Mouse (Mus musculus) G1E (cell line): ENCODE results near the gene Trim2.

ENCODE experiments used
- CTCF ChIP-seq: IDR thresholded peaks from 2 replicates; pipeline ENCODE4 v1.5.1; 2012; ENCODE audit warnings: low read depth, low read length, inconsistent platforms, mixed read lengths
- TAL1 ChIP-seq: conservative IDR thresholded peaks from 2 replicates; pipeline ENCODE4 v1.6.1; 2012; ENCODE audit warnings: low read depth, low read length, inconsistent platforms, mixed read lengths

DNA sequence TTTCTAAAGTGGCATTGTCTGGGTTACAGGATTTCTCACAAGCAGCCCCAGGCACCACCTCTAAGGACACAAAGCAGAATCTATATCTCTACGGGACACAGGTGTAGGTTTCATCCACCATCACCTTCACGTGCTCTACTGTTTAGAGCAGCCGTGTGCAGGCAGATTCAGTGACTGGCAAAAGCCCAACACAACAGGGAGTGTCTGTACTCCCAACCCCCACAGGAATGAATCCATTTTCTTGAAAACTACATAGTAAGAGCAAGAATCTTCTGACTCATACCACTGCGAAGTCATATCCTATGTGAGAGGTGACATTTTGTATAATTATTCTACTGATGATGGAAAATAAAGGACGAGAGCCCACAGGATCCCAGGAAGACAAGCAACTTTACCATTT is 5.6 kb upstream of the Trim2 start:
- no peak for TF ChIP-seq CTCF
- no peak for TF ChIP-seq TAL1
